Mouse (Mus musculus) thymus, postnatal 0 days (tissue): Measurements from ENCODE around the gene Kctd13. TPM values are rescaled to one million over a fixed set of nuclear protein-coding genes. Genes with fewer than 3 reads are reported as not detected.
"Not testable (repeated sequence)": the region's sequence is repeated elsewhere in the genome, so short reads cannot be mapped to it uniquely, and the experiment has no call there.

Source experiments
- DNase-seq: peaks from one replicate; pipeline ENCODE4 v3.0.0-alpha.2; 2015; ENCODE audit warnings: low spot score
- polyA plus RNA-seq: library from polyadenylated mRNA; unstranded; fragments of >200 nt; fragmentation: Nextera tagmentation; extraction: Ambion mirVana; gene quantifications from 2 replicates; pipeline ENCODE4 v1.2.1, GENCODE M21; 2015

Gene Kctd13
- 15.8 and 18.0 TPM in 2 replicates for polyA plus RNA-seq

DNA sequence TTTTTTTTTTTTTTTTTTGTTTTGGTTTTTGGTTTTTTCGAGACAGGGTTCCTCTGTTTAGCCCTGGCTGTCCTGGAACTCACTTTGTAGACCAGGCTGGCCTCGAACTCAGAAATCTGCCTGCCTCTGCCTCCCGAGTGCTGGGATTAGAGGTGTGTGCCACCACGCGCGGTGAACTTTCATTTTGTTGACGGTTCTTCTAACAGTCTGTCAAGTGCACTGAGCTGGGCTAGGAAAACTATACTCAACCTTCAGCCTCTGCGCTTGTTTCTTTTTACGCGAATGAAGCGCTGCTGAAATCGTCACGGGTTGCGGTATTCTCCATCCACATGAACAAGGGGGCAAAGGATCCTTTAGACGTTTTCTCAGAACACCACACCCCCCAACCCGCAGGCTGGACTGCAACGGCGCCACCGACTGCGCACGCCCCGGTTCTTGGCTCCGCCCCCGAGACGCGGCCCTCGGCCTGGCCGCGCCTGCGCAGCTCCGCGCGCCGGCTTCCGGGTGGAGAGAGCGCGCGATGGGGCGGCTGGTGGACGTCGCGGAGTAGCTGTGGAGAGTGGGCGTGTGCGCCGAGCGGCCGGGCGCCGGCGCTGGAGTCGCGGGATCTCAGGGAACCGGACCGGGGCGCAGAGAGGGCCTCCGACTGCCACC is at the start of gene Kctd13:
Gene Kctd13, plus strand, starts transcription at position 496 of the 654 bp plus-strand sequence.
- DNase-seq: peak; percentile 92

GRCm38 (mm10) chr7:126881040-126881439 is 47.6 kb upstream of the Kctd13 start:
- no peak for DNase-seq

- peak; percentile 28 for DNase-seq
Measured at GRCm38 (mm10) chr7:126883731-126884181, 44.9 kb upstream of the Kctd13 start.

DNA sequence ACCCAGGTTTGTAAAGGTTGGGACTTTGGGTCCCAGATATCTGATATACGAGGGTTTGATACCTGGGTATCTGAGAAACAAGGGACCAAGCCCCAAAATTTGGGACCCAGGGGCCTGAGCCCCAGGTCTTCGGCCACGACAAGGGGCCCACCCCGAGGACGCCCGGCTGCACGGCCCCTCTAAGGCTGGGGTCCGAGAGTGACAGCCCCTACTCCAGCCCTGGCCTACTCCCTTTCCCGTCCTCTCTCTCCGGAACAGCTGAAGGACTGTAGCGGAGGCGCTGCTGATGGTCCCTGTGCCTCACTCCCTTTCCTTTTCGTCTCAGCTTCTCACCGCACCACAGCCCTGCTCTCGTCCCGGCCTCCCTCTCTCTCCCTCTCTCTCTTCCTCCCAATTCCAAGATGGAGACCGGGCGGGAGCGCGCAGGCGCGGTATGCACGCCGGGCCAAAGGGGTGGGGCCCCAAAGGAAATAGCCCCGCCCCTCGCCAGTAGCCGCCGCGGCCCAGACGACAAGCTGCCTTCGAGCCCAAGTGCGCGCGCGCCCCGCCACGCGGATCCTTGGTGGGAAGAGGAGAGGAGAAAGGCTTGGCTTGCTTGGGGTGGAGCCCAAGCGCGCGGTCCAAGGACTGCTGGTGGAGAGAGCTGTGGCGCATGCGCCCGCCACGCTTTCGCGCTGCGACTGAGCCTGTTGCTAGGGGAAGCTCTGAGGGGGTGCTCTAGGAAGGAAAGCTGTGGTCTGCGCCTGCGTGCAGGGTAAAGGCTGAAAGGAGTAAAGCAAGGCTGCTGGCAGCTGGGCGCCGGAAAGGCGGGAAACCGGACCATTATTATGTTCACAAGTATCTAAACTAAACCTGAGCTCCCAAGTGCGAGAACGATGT is 44.2 kb upstream of the Kctd13 start, which contains the start of gene Taok2:
Gene Taok2, minus strand, starts transcription at position 418 of the 879 bp plus-strand sequence.
- DNase-seq: peak; percentile 96

- no peak for DNase-seq
Measured at GRCm38 (mm10) chr7:126887281-126887680, 41.4 kb upstream of the Kctd13 start.

- DNase-seq: no peak
Measured at GRCm38 (mm10) chr7:126888852-126889251, 39.8 kb upstream of the Kctd13 start.

- DNase-seq: no peak
Measured at GRCm38 (mm10) chr7:126896912-126897311, 31.8 kb upstream of the Kctd13 start.

DNA sequence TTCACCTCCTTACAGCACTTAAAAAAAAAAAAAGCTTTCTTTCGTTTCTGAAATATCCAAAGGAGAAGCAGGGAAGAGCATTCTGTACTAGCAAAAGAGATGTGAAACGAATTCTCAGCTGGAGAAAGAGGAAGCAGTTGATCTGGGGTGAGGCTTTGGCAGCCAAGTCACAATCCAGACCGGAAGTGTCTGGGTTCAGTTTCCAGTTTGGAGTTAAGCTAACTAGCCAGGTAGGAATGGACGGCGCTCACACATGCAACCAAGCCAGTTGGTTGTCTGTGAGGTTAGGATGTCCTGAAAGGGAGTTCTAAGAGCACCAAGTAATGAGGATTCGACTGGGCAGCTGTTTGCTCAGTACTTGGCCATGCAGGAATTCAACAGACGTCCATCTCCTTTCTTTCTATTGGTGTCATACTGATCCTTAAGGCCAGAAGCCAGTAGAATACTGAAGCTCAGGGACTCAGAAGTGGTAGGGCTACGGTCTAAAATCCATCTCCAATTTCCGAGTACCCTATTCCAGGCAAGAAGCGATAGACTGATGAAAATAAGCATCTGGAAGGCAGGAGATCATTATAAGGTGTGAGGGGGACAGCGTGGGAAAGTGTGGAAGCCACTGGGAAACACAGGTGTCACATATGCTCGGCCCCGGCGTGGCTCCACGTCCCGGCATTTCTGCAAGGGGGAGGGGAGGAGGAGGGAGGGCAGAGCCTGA is 31.1 kb upstream of the Kctd13 start:
- peak; percentile 38 for DNase-seq

GRCm38 (mm10) chr7:126898102-126898990 is 30.3 kb upstream of the Kctd13 start:
- peak; percentile 88 for DNase-seq

- DNase-seq: not testable (repeated sequence)
Measured at GRCm38 (mm10) chr7:126899781-126900180, 28.9 kb upstream of the Kctd13 start.

DNA sequence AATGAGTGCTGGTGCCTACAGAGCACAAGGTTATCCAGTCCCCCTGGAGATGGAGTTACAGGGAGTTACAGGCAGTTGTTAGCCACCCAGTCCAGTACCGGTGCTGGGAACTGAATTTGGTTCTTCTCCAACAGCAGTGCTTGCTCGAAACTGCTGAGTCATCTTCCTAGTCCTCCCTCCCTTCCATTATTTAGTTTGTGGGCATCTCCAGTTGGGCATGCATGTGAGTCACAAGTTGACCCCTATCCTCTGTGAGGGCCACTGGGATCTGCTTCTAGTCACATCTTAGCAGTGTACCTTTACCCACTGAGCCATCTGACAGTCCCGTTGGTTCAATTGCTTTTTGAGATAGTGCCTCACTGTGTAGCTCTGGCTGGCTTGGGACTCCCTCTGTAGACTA is 23.1 kb upstream of the Kctd13 start:
- no peak for DNase-seq

GRCm38 (mm10) chr7:126914844-126915243 is 13.8 kb upstream of the Kctd13 start:
- no peak for DNase-seq

DNA sequence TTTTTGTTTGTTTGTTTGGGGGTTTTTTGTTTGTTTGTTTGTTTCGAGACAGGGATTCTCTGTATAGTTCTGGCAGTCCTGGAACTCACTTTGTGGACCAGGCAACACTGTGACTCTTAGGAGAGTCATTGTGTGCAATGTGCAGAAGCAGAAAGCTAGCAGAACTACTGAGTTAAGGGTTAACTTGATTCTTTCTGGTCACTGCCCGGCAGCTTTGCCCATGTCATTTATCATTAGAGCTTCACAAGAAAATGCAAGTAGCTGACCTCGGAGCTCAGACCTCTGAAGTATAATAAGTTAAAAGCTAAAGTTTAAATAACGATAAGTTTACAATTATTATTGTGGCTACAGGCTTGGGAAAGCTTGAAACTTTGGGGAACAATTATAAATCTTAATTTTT is 10.3 kb upstream of the Kctd13 start:
- DNase-seq: not testable (repeated sequence)

- DNase-seq: no peak
Measured at GRCm38 (mm10) chr7:126919973-126920372, 8.7 kb upstream of the Kctd13 start.

DNA sequence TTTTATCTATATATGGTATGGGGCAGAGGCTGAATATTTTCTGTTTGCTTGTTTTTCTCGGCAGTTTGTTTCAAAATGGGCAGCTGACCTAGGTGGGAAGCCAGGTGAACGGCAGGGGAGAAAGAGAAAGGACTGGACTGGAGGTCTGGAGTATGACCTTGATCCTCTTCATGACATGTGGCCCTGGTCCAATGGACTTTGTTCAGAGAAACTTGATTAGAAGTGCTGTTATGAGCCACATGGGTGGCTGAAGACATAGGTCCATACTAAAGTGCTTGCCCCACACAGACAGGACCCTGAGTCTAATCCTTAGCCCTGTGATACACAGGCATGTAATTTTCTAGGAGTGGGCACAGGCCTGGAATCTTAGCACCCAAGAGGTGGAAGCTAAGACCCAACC is 7.1 kb upstream of the Kctd13 start:
- DNase-seq: no peak

DNA sequence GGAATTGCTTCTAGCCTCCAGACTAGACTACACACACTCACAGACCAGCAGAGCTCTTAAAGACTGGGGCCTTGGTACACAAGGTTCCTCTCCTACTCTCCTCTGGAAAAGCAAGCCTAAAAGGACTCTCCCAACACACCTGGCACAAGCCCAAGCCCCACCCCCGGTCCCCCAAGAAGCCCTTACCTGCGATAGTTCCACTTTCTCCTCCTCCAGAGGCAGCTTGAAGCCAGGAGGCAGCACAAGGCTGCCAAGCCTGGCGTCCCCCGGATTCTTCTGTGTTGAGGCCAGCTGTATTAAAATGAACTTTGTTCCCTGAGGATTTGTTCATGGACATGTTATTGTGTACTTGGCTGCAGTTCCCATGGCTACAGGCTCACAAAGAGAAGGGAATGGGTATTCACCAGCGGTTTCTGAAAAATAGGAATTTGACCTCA is 6.0 kb upstream of the Kctd13 start, which contains the start of gene Tmem219:
Gene Tmem219, minus strand, starts transcription at position 294 of the 437 bp plus-strand sequence.
- no peak for DNase-seq

DNA sequence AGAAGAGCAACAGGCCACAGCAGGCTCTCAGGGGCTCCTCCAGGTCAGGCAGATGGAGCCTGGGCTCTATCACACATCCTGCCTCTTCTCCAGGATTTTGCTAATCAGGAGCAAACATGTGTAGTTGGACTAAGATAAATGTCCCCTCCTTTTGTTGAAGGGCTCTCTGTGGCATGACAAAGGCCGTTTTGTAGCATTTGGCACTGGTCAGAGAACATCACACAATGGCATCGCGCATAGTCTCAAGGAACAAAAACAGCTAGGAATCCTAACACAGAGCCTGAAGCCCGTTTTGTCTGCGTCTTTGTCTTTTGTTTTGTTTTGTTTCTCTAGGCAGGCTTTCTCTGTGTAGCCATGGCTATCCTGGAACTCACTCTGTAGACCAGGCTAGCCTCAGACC is 4.7 kb upstream of the Kctd13 start:
- DNase-seq: no peak

GRCm38 (mm10) chr7:126926299-126926698 is 2.4 kb upstream of the Kctd13 start:
- DNase-seq: no peak

- DNase-seq: no peak
Measured at GRCm38 (mm10) chr7:126929046-126929445, 367 bp downstream of the Kctd13 start.

- no peak for DNase-seq
Measured at GRCm38 (mm10) chr7:126932652-126933051, 4.0 kb downstream of the Kctd13 start.
